Mouse (Mus musculus): ENCODE measurements around the gene Tmem56.
A peak's percentile ranks its signal among the peaks of the same experiment; 100 is the strongest.

Gene Tmem56

DNA sequence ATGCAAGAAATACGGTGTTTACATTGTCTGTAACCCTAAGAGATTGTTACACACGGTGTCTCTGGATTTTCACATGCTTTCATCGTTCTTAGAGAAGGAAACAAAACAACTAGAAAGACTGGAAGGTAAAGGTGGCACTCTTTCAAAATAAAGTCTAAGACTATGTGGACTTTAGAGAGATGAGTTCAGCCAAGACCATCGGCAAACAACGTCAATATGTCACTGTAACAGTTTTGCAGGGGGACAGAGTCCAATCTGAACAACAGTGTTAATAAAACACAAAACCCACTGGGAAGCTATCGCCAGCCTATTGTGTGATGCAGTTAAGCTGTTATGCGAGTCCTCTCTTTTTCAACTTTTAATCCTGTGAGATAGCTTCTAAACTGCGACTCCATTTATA is 114.3 kb downstream of the Tmem56 start:
- DNase-seq (ENCODE audit: low spot score): no peak

DNA sequence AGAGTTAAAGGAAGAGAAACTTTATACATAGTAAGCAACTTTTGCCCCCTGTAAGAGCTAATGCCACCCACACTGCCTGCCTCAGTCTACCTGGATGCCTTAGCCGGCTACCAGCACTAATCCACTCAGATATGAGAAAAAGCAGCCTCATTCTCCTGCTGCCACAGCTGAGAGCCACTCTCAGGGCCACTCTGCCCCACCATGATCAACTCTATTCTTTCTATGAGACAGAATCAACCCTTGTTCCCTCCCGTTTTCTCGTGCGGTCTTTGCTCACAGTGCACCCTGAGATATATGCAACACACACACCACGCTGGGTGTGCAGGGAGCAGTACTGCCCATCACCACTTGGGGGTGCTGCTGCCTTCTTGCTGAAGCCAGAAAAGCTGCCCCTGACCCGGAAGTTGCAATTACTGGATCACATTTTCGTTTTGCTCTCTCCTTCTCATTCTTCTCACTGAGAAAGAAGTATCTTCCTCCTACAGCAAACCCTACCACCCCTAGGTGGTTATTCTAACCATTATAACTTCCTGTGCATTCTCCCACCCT is 119.6 kb downstream of the Tmem56 start:
- peak; percentile 50 for DNase-seq (ENCODE audit: low spot score)

DNA sequence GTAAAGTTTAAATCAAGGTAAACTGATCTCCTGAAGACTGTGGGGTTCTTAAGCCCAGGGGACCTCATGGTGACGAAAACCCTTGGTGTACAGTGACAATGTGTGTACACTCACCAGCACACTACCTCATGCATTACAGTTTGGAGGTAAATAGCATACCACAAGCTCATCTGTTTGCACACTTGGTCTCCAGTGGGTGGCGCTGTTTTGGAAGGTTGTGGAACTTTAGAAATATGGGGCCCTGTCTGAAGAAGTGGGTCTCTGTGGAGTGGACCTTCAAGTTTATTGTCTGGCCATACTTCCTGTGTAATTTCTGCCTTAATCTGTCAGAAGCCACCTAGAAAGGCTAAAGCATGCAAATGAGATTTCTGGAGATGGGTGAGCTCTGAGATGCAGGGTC is 121.2 kb downstream of the Tmem56 start:
- no peak for DNase-seq (ENCODE audit: low spot score)

DNA sequence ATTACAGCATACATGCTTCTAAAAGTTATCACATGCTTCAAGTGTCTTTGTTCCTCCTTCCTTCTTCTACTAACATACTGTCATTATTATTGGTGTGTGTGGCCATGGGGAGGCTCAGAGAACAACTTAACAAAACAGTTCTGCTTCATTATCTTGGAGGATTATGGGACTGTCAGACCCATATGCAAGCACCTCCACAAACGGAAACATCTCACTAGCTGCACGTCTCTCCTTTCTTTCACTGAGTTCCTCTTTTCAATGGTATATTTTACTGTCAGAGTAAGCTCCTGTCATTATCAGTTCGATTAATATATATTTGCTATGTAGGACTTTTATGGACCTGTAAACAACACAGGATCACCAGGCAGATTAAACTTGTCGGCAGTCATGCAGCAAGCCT is 122.5 kb downstream of the Tmem56 start:
- no peak for DNase-seq (ENCODE audit: low spot score)

DNA sequence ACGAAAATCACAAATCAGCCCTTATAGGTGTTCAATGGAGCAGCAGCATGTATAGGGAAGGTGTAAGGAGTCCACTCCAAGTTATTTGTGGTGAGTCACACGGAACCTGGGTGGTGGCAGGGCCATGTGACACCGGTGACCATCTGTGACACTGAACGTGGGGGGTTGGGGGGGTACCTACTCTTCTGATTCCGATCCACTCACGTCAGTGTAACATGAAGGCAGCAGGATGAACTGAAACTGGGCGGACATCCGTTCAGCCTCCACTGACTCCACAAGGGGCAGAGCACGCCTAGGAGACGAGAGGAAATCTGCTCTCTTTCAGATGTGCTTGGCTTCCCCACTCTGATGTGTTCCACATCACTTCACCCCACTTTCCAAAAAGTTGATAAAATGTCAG is 123.3 kb downstream of the Tmem56 start:
- DNase-seq (ENCODE audit: low spot score): no peak

DNA sequence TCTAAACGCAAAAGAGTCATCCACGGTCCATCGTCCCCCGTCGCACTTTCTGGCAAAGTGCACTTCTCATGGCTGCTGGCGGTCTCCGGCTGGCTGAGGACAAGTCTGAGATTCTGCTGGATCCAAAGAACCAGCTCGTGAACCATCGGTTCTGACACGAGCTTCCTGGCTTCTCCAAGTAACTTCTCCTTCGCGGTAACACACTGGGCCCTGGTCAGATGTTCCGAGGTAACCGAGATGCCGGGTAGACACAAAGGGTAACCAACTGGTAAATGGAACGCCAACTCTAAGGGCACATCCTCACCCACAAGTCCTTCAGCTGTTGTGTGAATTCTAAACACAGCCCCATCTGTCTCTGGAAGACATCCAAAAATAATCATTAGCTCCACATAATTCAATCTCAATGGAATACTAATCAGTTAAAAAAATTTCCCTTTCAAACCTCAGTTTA is 124.0 kb downstream of the Tmem56 start:
- DNase-seq (ENCODE audit: low spot score): no peak

DNA sequence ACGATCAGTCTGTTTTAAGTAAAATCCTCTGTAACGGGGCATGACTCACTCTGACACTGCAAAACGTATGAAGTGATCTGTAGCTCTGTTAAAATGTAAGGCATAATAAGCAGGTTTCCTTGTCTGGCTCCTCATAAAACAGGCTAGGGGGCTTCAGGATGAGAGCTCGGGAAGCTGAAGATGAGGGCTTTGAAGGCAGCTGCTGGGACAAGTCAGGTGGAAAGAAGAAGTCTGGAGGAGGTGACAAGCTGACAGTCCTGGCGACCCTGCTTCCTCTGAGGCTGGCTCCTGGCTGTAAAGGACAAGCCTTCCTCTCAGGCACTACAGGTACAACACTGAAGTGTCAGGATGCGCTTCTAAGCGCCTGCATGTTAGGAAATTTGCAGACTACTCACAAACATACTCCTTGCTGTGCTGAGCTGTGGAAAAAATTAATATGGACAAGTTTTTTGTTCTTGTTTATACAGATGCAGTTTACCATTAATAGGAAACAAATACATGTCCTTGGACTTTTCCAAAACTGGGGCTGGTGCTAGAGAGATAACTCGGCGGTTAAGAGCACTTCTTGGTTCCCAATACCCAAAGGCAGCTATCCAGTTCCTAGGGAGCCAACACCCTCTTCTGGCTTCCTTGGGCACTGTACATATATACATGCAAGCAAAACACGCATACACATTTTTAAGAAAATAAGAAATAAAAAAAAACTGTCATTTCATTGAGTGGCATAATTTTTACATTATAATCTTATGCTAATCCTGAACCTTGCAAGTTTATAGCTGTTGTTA is 125.2 kb downstream of the Tmem56 start:
- DNase-seq (ENCODE audit: low spot score): no peak

DNA sequence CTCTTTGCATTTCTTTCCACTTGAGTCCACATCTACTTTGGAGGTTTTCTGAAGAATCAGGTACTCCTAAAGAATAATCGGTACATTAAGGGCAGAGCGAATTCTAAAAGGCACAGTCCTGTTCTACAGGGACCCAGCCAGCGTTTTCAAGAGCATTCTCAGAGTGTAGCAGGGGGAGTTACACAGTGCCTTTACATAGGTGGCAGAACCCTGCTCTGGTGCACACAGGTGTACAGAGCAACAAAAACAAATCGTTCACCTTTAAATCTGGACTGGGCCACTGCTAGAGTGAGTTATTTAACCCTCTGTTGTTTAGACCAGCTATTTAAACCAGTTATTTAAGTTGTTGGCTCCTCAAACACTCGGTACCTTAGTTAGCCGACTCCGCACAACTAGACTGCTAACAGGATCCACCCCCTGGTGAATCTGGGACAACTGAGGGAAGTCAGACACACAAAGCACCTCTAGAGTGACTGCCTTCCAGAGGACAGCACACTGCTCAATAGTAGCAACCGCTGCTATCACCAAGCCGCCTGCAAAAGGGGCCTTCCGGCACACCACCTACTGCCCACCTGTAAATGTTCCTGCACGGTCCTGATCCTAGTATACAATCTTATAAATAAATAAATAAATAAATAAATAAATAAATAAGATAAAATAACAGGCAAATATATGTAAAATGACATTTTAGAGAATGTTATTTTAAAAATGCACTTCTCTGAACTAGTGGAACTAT is 126.3 kb downstream of the Tmem56 start:
- DNase-seq (ENCODE audit: low spot score): no peak

DNA sequence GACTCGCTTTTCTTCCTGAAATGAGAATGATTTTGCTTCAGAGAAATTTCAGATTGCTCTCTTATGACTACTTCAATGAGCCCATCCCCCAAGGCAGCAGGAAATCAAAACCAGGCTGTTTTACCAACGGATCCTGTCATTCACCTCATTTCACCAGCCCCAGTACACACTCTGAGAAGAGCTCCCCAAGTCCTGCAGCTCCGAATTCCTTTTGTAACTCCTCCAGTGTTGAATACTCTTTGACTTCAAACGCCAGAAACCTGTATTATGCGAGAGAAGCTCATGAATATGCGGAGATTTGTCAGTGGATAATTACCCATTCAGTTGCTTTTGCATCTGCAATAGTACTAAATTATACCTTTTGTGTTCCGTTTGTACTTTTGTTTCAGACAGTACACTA is 126.9 kb downstream of the Tmem56 start:
- no peak for DNase-seq (ENCODE audit: low spot score)
